Mouse (Mus musculus) cortical plate, adult 2 months (tissue): ENCODE measurements at regions not wholly inside any gene's neighbourhood (a gene's known extent, or its start where the extent isn't known, plus 50 kb on each side); places are given as distances from the start of the nearest gene placed in this dataset.

ENCODE experiments used
- CTCF ChIP-seq: fragments of 200-500 bp; IDR thresholded peaks from 2 replicates; pipeline ENCODE4 v1.5.1; 2011; ENCODE audit warnings: mild to moderate bottlenecking, control low read depth, low read length; ENCODE audit not compliant: insufficient read depth; ENCODE audit errors: extremely low read depth
- POLR2A ChIP-seq: fragments of 200-500 bp; IDR thresholded peaks from 2 replicates; pipeline ENCODE4 v1.6.1; 2011; ENCODE audit warnings: mild to moderate bottlenecking, low read length, control low read depth; ENCODE audit not compliant: insufficient read depth; ENCODE audit errors: extremely low read depth

GRCm38 (mm10) chr14:48906956-48907355, 158.9 kb upstream of the Ap5m1 start:
- TF ChIP-seq CTCF (no peak), POLR2A (no peak)
